Mouse (Mus musculus) frontal cortex, postnatal 25 days (tissue): Measurements from ENCODE around the gene Stxbp6.
A peak's percentile ranks its signal among the peaks of the same experiment; 100 is the strongest.

ENCODE experiments used
- DNase-seq, 2 experiments: peaks; one replicate each; pipeline ENCODE4 v3.0.0; 2022; ENCODE audit warnings: low spot score in 2 of 2

Gene Stxbp6

GRCm38 (mm10) chr12:44918929-44919328, 155.6 kb downstream of the Stxbp6 start:
- DNase-seq = no peak

DNA sequence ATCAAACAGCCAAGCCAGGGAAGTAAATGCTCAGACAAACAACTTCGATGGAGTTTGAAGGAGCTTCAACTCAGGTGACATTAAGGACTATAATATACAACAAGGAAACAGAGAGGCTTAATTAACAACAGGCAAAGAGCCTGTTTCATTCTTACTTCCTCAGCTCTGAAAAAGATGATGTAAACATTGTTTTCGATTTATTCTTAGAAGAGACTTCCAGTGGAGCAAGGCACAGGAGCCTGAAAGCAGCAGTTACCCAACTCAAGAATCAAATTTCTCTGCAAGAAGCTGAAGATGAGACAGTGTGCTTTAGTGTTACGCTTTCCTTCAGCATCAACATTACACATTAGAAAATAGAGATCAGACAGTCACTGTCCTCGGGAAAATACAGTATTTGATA, 160.7 kb downstream of the Stxbp6 start:
- DNase-seq = no peak

- DNase-seq = no peak
Observed at GRCm38 (mm10) chr12:44908028-44908702, 166.3 kb downstream of the Stxbp6 start.

- no peak for DNase-seq
Observed at GRCm38 (mm10) chr12:44906001-44906400, 168.5 kb downstream of the Stxbp6 start.

GRCm38 (mm10) chr12:44903205-44903732, 171.2 kb downstream of the Stxbp6 start:
- DNase-seq = no peak

GRCm38 (mm10) chr12:44899173-44899870, 175.2 kb downstream of the Stxbp6 start:
- DNase-seq = no peak

DNA sequence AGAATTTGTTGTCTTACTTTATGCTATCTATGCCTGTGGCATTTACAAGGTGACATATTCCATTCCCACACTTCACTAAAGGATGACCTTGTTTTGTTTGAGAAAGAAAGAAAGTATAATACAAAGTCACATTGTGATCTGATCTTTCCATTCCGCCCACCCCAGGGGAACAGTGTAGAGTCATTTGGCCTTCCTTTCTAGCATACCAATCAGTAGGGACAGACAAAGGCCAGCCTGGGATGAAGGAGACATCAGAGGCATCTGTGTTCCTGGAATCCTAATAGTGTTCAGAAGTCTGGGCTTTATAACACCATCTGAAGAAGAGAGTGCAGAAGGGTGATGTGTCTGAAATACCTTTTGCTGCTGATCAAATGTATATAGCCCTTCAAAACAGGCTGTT, 178.0 kb downstream of the Stxbp6 start:
- DNase-seq = no peak

- no peak for DNase-seq
Observed at GRCm38 (mm10) chr12:44889677-44890393, 184.7 kb downstream of the Stxbp6 start.

- DNase-seq = no peak
Observed at GRCm38 (mm10) chr12:44886826-44887225, 187.7 kb downstream of the Stxbp6 start.

DNA sequence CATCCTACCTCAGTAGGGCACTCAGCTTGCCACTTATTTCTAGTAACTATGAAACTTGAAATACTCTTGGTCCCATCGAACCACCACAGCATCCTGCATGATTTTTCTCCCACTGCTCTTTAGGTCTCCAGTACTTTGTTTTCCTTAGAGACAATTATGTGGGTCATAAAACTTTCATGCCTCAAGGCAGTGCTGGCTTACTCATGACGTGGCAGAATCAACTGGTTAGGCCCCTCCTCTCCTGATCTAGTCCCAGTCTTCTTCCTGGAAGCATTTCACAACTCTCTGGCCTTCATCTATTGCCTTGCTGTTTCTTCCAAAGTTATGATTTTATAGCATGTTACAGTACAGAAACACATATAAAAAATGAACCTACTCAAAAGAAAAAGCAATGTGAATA, 201.8 kb downstream of the Stxbp6 start:
- DNase-seq = no peak

DNA sequence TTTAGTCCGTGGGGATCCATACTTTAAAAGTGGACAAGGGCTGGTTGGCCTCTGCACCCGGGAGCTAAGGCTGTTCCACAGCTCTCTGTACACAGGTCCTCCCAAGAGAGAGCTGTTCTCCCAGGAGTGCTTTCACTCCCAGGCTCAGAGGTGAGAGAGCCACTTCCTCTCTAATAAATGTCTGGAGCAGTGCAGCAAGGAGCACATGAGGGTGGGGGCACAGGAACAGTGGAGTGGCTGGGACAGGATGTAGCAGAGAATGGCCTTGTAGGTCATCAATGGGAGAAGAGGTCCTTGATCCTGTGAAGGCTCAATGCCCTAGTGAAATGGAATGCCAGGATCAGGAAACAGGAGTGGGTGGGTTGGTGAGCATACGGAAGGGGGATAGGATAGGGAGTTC, 209.1 kb downstream of the Stxbp6 start:
- no peak for DNase-seq

GRCm38 (mm10) chr12:44859454-44859853, 215.1 kb downstream of the Stxbp6 start:
- no peak for DNase-seq

- peak; percentile 13 to 43 for DNase-seq
Observed at GRCm38 (mm10) chr12:44858110-44858885, 216.2 kb downstream of the Stxbp6 start.

- no peak for DNase-seq
Observed at GRCm38 (mm10) chr12:44852024-44852423, 222.5 kb downstream of the Stxbp6 start.

GRCm38 (mm10) chr12:44850516-44850915, 224.0 kb downstream of the Stxbp6 start:
- DNase-seq = no peak

- peak; percentile 9 to 44 for DNase-seq
Observed at GRCm38 (mm10) chr12:44848483-44849221, 225.9 kb downstream of the Stxbp6 start.

GRCm38 (mm10) chr12:44840585-44840984, 233.9 kb downstream of the Stxbp6 start:
- DNase-seq = no peak

DNA sequence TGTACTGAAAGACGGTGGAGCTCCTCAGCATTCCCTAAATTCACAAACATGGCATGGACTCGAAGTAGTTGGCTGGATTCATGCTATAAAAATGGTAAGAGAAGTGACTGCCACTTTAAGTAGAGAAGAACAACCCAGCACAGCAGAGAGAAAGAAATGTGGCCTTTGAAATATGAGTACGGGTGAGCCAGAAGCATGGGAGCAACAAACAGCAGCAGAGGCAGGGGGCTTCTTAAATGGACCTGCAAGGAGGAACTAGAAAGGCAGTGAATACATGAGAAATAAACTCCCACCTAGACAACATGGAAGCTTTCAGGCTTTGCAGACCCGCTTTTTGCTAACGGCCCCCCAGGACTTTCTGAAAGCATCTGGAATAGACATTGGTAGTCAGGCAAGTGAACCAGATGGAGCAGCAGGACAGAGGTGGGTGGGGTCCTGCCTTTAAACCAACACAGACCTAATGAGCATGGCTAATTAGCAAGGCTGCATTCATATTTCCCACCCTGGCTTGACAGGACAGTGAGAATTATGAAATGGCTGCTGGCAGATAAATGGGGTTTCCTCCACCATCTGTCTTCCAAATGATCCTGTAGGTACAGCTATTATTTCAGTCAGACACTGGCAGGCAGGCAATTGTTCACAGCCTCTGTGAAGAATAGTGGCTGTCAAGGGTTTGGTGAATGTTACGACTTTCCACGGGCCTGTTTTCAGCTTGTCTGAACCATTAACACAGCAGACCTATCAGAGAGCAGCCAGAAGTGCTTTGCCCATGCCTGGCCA, 234.7 kb downstream of the Stxbp6 start:
- no peak for DNase-seq

GRCm38 (mm10) chr12:44835879-44836467, 238.5 kb downstream of the Stxbp6 start:
- DNase-seq = no peak

- no peak for DNase-seq
Observed at GRCm38 (mm10) chr12:44811895-44812294, 262.6 kb downstream of the Stxbp6 start.
